Mouse (Mus musculus) liver, embryonic 16.5 days (tissue): ENCODE measurements around the gene Osbpl7. TPM values are rescaled to one million over a fixed set of nuclear protein-coding genes. Genes with fewer than 3 reads are reported as not detected.

Experiments used
- ATAC-seq: fragments of 200-750 bp; cut with Nextera tagmentation; 2 replicates; pipeline ENCODE4 v1.8.0; 2017; ENCODE audit warnings: low read depth, mild to moderate bottlenecking, moderate number of reproducible peaks, moderate library complexity
- H3K27ac ChIP-seq: fragments of 300-500 bp; sonication (generic); 2 replicates; pipeline ENCODE4 v1.5.1; 2014; ENCODE audit warnings: mild to moderate bottlenecking, low read length
- H3K27me3 ChIP-seq: fragments of 300-500 bp; sonication (generic); 2 replicates; pipeline ENCODE4 v1.6.1; 2014; ENCODE audit warnings: low read depth, low read length, mixed read lengths; ENCODE audit not compliant: control insufficient read depth, insufficient read depth
- H3K36me3 ChIP-seq: fragments of 300-500 bp; sonication (generic); 2 replicates; pipeline ENCODE4 v1.6.1; 2014; ENCODE audit warnings: mild to moderate bottlenecking; ENCODE audit not compliant: control insufficient read depth, insufficient read depth
- H3K4me1 ChIP-seq: fragments of 300-500 bp; sonication (generic); 2 replicates; pipeline ENCODE4 v1.6.1; 2014; ENCODE audit warnings: low read depth, low read length, mixed read lengths; ENCODE audit not compliant: control insufficient read depth
- H3K4me2 ChIP-seq: fragments of 300-500 bp; sonication (generic); 2 replicates; pipeline ENCODE4 v1.6.1; 2014; ENCODE audit warnings: low read depth, low read length, mixed read lengths
- H3K4me3 ChIP-seq: fragments of 300-500 bp; sonication (generic); 2 replicates; pipeline ENCODE4 v1.5.1; 2014; ENCODE audit warnings: low read depth, mild to moderate bottlenecking, low read length
- H3K9ac ChIP-seq: fragments of 300-500 bp; sonication (generic); 2 replicates; pipeline ENCODE4 v1.6.1; 2014; ENCODE audit warnings: low read depth, low read length
- H3K9me3 ChIP-seq: fragments of 300-500 bp; sonication (generic); replicated peaks from 2 replicates; pipeline ENCODE4 v1.6.1; 2016; ENCODE audit warnings: low read length; ENCODE audit not compliant: control insufficient read depth
- WGBS: fragments of 180-500 bp; shearing (Covaris S2); extraction: QIAGEN DNeasy Blood & Tissue Kit; methylation state at CpG from one replicate; pipeline ENCODE4 v1.1.7; 2014; ENCODE audit not compliant: insufficient replicate concordance; 5-methylcytosine and 5-hydroxymethylcytosine counted together
- polyA plus RNA-seq: library from polyadenylated mRNA; unstranded; fragments of >200 nt; fragmentation: Nextera tagmentation; extraction: Ambion mirVana; gene quantifications from 2 replicates; pipeline ENCODE4 v1.2.1, GENCODE M21; 2015

The Osbpl7 gene
- polyA plus RNA-seq, 1 experiment from 2014 or later: 3.6 TPM

GRCm38 (mm10) chr11:97069770-97070169 is 19.3 kb downstream of the Osbpl7 start:
- no peaks in the 10 kb centered on the region for H3K27me3 ChIP-seq
- no peak overlapping the region for H3K4me2 ChIP-seq
- H3K9ac ChIP-seq: no peak overlapping the region
- no peaks in the 10 kb centered on the region for H3K9me3 ChIP-seq
- no peaks in the 10 kb centered on the region; the same call in 1 of the 2 replicates for H3K36me3 ChIP-seq
- 64% methylated on average over 2 of the region's 2 CpGs for WGBS
- no peak overlapping the region for H3K27ac ChIP-seq
- ATAC-seq: no peak
- H3K4me3 ChIP-seq: no peak overlapping the region
- no peaks in the 10 kb centered on the region for H3K4me1 ChIP-seq

- Histone ChIP-seq H3K27ac (no peak overlapping the region), H3K27me3 (no peaks in the 10 kb centered on the region), H3K9me3 (no peaks in the 10 kb centered on the region), H3K36me3 (no peaks in the 10 kb centered on the region; the same call in 1 of the 2 replicates), H3K9ac (no peak overlapping the region), H3K4me2 (no peak overlapping the region), H3K4me3 (no peak overlapping the region), H3K4me1 (no peaks in the 10 kb centered on the region)
- 46% methylated on average over 1 of the region's 1 CpGs for WGBS
- no peak for ATAC-seq
These were observed 20.7 kb downstream of the Osbpl7 start for GRCm38 (mm10) chr11:97071129-97071528.

GRCm38 (mm10) chr11:97072533-97072932 is 22.1 kb downstream of the Osbpl7 start:
- H3K4me1 ChIP-seq: no peaks in the 10 kb centered on the region
- no peak overlapping the region for H3K4me3 ChIP-seq
- no peaks in the 10 kb centered on the region for H3K36me3 ChIP-seq
- 24% methylated on average over 3 of the region's 3 CpGs for WGBS
- H3K4me2 ChIP-seq: no peak overlapping the region
- no peak overlapping the region for H3K27ac ChIP-seq
- H3K9ac ChIP-seq: no peak overlapping the region
- no peak for ATAC-seq
- no peaks in the 10 kb centered on the region for H3K9me3 ChIP-seq
- no peaks in the 10 kb centered on the region for H3K27me3 ChIP-seq

- no peaks in the 10 kb centered on the region for H3K36me3 ChIP-seq
- H3K4me2 ChIP-seq: no peak overlapping the region
- no peaks in the 10 kb centered on the region for H3K9me3 ChIP-seq
- WGBS: 49% methylated on average over 8 of the region's 8 CpGs
- H3K4me1 ChIP-seq: no peaks in the 10 kb centered on the region
- no peak for ATAC-seq
- no peak overlapping the region for H3K4me3 ChIP-seq
- H3K27ac ChIP-seq: no peak overlapping the region
- no peak overlapping the region for H3K9ac ChIP-seq
- H3K27me3 ChIP-seq: no peaks in the 10 kb centered on the region
These were observed 23.8 kb downstream of the Osbpl7 start for GRCm38 (mm10) chr11:97074235-97074634.

GRCm38 (mm10) chr11:97078751-97079150 is 28.3 kb downstream of the Osbpl7 start:
- no peaks in the 10 kb centered on the region for H3K4me1 ChIP-seq
- H3K4me3 ChIP-seq: no peak overlapping the region
- no peaks in the 10 kb centered on the region for H3K36me3 ChIP-seq
- no peak for ATAC-seq
- no peaks in the 10 kb centered on the region for H3K9me3 ChIP-seq
- no peak overlapping the region for H3K4me2 ChIP-seq
- peaks cover 5% of the 10 kb centered on the region; the same call in 1 of the 2 replicates for H3K27me3 ChIP-seq
- H3K27ac ChIP-seq: no peak overlapping the region
- no peak overlapping the region for H3K9ac ChIP-seq
- 39% methylated on average over 4 of the region's 4 CpGs for WGBS

- no peaks in the 10 kb centered on the region for H3K4me1 ChIP-seq
- no peak overlapping the region for H3K27ac ChIP-seq
- no peaks in the 10 kb centered on the region for H3K36me3 ChIP-seq
- no peaks in the 10 kb centered on the region for H3K9me3 ChIP-seq
- no peak for ATAC-seq
- H3K4me3 ChIP-seq: no peak overlapping the region
- H3K4me2 ChIP-seq: no peak overlapping the region
- H3K27me3 ChIP-seq: peaks cover 5% of the 10 kb centered on the region; the same call in 1 of the 2 replicates
- H3K9ac ChIP-seq: no peak overlapping the region
- 37% methylated on average over 9 of the region's 9 CpGs for WGBS
These were observed 29.9 kb downstream of the Osbpl7 start for GRCm38 (mm10) chr11:97080291-97080690.

GRCm38 (mm10) chr11:97082977-97083376 is 32.5 kb downstream of the Osbpl7 start:
- Histone ChIP-seq H3K4me2 (no peak overlapping the region), H3K9ac (no peak overlapping the region), H3K36me3 (no peaks in the 10 kb centered on the region), H3K4me1 (no peaks in the 10 kb centered on the region), H3K27me3 (peaks cover 5% of the 10 kb centered on the region; the same call in 1 of the 2 replicates), H3K4me3 (no peak overlapping the region), H3K27ac (no peak overlapping the region), H3K9me3 (no peaks in the 10 kb centered on the region; the same call in 1 of the 2 replicates)
- no peak for ATAC-seq
- 26% methylated on average over 11 of the region's 11 CpGs for WGBS

- no peaks in the 10 kb centered on the region for H3K4me1 ChIP-seq
- H3K27ac ChIP-seq: no peak overlapping the region
- no peak overlapping the region for H3K4me2 ChIP-seq
- 25% methylated on average over 22 of the region's 22 CpGs for WGBS
- ATAC-seq: no peak
- no peaks in the 10 kb centered on the region; the same call in 1 of the 2 replicates for H3K9me3 ChIP-seq
- no peak overlapping the region for H3K9ac ChIP-seq
- no peaks in the 10 kb centered on the region for H3K36me3 ChIP-seq
- H3K27me3 ChIP-seq: peaks cover 5% of the 10 kb centered on the region; the same call in 1 of the 2 replicates
- no peak overlapping the region for H3K4me3 ChIP-seq
These were observed 33.1 kb downstream of the Osbpl7 start for GRCm38 (mm10) chr11:97083401-97084140.

- no peaks in the 10 kb centered on the region for H3K4me1 ChIP-seq
- peaks cover 5% of the 10 kb centered on the region; the same call in 1 of the 2 replicates for H3K27me3 ChIP-seq
- no peak overlapping the region for H3K4me2 ChIP-seq
- no peaks in the 10 kb centered on the region; the same call in 1 of the 2 replicates for H3K9me3 ChIP-seq
- no peak for ATAC-seq
- H3K4me3 ChIP-seq: no peak overlapping the region
- H3K27ac ChIP-seq: no peak overlapping the region
- no peak overlapping the region for H3K9ac ChIP-seq
- no peaks in the 10 kb centered on the region for H3K36me3 ChIP-seq
- 70% methylated on average over 15 of the region's 15 CpGs for WGBS
These were observed 34.5 kb downstream of the Osbpl7 start for GRCm38 (mm10) chr11:97084821-97085505.
